Mouse (Mus musculus) right cerebral cortex, postnatal 25 days (tissue): ENCODE measurements around the gene Gm15217.

Experiments used
- DNase-seq: peaks from one replicate; pipeline ENCODE4 v3.0.0; 2022

The Gm15217 gene

DNA sequence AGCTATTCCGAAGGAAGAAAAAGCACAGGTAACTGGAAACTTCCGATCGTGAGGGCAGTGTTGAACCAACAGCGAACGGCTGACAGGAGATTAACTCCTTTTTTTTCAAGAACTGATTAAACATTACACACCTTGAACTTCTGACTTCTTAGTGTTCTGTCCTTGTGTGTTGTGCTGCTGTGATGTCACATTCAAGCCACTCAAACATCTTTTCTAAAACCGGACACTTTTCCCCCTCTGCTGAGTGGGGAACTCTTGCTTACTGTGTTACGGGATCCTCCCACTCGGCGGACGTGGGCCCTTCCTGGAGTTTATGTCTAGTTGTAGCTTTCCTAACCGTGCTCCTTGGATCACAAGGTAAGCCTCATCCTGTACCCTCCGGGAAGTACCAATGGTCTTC, at the start of gene Gm15217:
TSS of gene Gm15217 (plus strand) at position 130 of the 400 bp plus-strand sequence.
- no peak for DNase-seq

DNA sequence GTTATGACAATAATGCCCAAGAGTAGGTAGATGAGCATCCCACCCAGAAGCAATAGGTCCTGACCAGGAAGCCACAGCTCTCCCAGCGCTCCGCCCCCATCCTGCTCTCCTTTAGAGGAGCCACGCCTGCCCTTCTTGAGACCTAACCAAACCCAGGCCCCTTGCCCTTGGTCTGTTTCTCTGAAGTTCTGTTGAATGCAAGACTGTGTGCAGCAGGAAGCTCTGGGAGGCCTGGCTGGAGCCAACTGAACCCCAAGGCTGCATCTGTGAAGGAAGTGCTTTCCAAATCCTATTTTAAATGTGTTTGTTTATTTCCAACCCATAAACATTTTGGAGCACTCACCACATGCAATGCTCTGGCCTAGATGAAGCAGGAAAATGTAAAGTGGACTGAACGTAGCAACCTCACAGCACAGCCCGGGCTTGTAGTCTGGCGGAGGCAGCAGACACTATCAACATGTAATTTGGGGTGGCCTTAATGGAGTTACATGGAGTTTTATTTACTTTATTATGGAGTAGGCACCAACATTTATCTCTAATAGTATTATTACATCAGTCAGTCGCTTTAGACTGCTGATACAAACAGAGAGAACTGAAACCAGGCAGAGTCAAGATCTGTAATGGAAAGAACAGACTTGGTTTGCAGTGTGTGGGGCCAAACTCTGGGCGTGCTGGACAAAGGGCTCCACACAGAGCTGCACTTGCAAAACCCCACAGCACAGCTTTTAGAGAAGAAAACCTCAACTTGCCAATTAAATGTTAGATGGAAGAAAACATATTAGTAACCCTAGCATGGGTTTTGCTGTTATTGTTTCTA, 45.6 kb upstream of the Gm15217 start:
- no peak for DNase-seq

DNA sequence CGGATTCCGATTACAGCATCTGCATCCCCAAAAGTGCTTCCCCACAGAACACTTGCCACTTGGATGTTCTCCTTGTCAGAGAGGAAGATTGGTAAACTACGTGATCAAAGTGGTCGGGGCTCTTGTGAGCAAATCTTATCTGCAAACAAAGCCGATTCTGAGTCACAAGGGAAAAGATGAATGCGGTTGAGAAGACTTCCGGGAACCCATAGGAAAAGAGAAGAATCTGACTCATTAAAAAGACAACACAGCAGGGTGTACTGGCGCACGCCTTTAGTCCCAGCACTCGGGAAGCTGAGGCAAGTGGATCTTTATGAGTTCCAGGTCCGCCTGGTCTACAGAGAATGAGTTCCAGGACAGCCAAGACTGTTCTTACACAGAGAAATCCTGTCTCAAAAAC, 40.4 kb upstream of the Gm15217 start:
- no peak for DNase-seq

DNA sequence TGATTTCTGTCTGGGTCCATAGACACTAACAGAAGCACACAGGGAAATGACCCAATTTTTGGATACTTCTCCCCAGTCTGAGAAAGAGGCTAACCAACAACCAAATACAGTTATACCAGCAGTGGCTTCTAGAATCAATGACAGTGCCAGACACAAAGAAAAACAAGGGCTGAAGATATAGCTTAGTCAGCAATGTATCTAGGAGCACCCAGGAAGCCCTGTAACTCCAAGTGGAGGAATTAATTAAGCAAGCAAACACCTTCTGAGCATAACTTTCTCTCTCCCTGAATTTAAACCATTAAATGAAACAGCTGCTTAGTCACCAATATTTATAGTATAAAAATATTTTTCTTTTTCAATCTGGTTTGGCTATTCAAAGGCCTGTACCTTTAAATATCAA, 34.5 kb upstream of the Gm15217 start:
- no peak for DNase-seq

DNA sequence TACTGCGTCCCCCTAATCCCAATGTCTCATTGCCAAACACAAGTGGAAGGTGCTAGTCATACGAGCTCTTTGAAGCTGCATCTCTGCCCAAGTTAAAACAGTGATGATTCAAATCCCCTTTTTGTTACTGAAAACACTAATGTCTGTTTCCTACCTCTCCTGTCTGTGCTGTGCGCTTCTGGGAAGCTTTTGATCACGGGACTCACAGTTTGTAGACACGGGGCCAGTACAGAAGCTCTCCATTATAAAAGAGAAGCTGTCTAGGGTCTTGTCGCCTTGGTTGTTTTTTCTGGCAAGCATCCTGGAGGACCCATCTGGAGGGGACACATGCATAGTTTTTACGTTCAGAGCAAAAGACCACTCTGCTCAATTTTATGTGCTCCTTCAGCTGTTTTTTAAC, 21.9 kb upstream of the Gm15217 start:
- DNase-seq = no peak

DNA sequence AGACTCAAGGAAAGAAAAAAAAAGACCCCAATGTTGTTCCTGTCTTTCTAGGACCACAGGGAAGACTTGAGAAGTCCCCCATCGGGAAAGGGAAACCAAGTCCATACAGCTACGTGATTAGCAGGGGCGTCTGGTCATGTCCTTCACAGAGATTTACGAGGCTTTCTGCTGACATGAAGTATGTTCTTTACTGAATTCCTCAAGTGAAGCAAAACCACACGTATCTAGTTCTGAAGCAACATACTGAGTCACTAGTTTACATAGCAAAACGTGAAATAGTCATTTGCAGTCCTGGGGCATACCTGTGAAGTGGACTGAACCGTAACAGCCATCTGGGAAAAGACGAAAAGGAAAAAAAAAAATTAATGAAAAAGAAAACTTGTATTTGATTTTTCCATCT, 21.5 kb upstream of the Gm15217 start:
- no peak for DNase-seq

DNA sequence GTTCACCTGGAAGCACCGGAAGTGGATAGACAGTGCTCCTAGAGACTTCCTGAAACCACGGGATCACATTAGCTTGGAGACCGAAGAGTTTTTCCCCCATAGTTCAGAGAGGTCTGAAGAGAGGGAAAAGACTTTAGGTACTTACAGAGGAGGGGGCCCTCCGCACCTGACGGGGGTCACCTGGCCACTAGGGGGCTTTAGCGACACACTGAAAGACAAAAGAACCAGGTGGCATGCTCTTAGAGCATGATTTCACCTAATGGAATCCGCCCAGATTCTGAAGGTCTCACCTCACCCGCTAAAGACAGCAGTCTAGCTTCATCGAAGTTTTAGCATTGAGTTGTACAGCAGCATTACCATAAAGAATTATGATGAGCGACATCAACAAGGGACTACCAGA, 16.0 kb upstream of the Gm15217 start:
- no peak for DNase-seq

DNA sequence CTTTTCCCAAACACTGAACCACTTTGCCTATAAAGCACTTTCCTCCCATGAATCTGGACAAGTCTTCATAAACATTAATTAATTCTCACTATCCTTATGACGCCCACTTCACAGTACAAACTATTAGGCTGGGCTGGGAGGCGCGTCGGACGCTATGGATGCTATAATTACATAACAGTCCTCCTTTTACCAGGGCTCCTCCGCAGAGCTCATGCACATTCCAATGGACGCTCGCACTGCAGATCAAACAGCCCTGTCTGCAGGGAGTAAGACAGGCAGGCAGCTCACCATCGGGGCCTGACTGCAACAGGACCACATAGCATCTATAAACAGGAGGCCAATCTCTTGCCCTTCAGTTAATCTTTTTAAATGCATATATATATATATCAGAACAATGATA, 6.8 kb upstream of the Gm15217 start:
- DNase-seq = no peak

DNA sequence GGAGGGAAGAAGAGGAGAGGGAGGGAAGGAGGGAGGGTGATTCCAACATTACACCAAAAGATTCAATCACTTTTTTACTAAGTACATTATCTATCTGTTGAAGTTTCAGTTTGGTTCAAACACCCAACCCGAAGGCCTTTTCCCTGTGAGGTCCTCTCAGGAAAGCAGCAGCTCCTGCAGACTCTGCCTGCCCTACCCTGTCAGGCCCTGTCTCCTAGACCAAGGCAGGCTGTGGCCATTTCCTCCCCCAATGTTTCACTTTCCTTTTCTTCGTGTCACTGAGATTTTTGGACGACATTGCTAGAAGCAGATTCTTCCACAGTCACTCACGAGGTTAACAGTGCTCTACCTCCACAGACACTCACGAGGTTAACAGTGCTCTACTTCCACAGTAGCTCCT, 3.4 kb upstream of the Gm15217 start:
- no peak for DNase-seq

DNA sequence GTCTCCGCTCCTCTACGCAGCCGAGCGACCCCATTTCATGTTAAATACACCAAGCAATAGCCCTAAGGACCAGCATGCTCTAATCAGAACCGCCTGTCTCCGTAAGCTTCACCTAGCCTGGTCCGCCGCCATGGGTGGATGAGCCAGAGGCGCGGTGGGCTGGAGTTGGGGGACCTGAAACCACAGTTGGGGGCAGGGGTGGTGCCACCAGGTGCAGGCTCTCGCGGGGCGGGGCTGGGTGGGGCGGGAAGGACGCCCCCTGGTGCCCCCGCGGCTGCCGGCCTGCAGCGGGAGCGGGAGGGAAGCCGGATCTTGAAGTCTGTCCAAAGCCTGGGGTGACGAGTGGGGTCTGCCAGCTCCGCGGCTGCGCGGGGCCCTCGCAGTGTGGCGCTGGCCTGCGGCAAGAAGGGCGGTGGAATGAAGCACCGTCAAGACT, 1.1 kb downstream of the Gm15217 start:
- no peak for DNase-seq

DNA sequence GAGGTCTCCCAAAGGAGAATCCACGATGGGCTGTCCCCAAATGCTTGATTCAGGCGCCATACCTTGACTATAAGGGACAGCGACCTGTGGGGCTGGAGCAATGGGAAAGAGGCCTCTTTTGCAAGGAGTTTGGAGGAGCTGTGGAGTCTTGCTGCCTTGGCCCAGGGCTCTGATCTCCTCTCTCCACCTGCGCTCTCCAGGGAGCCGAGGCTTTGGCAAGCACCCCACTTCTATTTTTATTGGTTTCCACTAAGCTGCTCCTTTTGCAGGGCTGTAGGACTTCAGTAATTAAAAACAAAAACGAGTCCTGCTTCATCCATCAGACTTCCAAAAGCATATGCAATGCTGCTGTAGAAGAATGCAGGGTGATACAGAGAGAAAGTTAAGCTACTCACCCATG, 2.2 kb downstream of the Gm15217 start:
- DNase-seq = no peak

DNA sequence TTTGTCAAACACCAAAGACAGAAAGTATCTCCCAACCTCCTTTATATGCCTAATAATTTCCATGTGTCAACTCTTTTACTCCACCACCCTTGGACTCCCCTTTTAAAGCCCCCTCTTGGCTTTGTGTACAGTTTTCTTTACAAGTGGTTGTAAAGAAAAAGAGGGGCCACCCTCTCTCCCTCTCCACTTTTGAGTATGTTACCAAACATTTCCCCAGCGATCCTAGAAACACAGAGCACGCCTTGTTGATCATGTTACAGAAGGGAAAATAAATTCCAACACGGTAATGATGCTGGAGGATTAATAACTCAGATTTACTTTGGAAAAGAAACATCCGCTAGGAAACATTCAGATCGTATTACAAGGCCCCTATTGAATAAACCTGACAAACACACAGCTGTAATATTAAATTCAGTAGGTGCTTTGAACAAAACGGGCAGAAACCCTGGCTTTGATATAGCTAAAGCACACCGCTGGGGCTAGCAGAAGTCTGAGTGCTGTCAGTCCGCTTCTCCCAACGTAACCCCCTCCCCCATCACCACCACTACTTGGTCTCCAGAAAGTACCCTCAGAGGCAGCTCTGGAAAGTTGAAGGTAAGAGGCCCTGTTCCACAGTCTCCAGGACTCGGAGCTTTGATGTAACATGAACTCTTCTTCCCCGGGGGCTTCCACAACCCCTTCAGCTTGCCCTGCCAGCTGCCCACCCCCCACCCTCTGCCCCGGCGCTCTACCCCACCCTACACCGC, 5.9 kb downstream of the Gm15217 start:
- no peak for DNase-seq

DNA sequence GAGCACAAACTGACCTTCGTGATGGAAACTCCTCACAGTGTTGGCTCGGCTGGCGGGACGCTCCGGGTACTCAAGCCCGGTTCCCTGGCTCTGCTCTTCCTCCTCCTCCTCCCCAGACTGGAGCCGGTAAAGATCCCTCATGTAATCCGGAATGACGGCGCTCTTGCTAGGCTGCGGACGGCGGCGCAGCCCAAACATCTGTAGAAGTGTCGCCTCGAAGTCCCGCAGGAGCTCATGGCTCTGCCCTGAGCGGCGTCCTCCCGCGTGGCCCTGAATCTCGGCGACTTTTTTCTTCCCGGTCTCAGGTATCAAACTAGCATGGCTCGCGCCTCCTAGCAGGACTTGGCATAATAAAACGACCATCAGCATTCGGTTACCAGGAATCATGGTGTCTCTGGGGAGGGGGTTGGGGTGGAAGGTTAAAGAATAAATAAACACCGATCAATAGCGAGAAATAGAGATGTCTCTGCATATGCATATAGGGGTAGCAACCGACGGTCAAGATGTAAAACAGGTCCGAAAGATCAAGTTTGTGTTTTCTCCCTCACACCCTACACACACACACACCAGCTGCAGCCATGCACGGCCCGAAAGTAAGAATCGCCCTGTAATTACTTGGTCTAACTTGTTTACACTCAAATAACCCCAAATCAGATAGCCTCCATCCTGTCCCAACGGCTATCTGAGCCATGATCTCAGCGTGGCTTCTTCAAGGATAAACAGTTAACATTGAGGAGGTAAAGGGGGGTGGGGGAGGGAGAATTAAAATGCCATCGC, 6.7 kb downstream of the Gm15217 start:
- DNase-seq = no peak

DNA sequence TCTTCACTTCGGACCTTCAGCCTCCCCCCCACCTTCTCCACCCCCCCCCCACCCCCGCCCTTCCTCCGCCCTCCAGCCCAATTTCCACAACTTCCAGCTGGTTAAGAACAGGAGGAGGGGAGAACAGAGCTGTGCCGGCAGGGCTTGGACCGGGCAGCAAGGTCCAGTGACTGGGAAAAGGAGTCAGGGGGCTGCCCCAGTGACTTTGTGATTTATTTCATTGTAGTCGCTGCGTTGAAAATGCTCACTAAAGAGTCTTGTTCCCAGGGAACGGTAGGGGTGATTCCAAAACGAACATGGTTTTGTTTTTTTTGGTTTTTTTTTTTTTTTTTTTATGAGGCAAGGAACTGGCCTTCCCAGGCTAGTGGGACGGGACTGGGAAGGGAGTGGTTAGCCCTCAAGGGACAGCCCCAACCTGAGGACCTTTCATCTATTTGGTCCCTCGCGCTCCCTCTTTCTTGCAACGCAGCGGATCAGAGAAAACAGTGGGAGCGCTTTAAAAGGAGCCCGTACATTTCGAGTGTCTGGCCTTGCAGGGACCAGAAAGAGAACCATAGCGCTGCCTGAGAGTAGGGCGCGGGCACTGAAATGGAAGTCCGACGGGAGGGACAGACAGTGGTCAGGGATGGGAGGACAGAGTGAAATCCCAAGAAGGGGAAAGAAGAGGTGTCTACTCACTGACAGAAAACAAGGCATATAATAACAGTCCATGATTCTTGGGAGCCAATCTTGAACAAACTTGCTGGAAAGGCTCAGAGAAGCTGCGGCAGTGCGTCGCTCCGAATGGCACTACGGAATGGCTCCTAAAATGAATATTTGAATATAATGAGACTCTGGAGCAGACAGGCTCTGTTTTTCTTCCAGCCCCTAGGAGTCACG, 7.5 kb downstream of the Gm15217 start:
- DNase-seq = no peak

DNA sequence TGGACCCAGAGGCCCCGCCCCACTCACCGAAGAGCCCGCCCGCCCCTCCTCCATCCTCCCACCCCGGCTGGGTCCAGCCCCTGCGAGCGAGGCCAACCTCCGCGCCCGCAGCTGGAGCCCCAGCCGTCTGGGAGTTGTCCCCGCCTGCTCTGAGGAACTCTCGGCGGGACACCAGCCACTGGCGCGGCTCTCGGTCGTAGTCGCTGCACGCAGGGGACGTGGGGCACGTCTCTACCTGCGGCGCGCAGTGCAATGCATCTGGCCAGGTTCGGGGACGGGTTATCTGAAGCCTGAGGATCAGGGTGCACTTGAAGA, 8.1 kb downstream of the Gm15217 start:
- DNase-seq = no peak

DNA sequence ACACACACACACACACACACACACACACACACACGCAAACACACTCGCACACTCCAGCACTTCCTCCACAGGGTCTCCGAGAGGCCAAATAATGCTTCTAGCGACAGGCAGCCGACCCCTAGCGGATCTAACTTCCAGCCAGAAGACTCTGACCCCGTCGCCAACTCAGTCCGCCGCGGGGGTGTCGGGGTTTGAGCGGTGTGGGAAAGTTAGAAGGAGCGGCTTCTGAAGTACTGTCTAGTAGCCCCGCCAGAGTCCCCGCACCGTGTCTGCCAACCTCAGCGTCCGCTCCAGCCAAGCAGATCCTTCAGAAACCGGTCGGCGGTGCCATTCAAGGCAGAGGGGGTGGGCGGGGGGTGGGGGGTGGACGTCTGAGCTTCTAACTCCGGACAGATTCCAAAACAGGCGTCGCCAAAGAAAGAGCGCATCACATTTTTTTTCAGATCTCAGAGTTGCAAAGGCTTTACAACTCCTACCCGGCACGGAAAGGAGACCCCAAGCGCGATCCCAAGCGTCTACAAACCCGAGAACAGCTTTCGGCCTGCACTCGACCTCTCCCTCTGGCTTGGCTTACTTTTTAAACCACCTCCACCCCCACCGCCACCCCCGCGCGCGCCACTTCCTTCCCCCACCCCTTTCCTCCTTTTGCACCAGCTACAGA, 8.7 kb downstream of the Gm15217 start:
- DNase-seq = no peak

DNA sequence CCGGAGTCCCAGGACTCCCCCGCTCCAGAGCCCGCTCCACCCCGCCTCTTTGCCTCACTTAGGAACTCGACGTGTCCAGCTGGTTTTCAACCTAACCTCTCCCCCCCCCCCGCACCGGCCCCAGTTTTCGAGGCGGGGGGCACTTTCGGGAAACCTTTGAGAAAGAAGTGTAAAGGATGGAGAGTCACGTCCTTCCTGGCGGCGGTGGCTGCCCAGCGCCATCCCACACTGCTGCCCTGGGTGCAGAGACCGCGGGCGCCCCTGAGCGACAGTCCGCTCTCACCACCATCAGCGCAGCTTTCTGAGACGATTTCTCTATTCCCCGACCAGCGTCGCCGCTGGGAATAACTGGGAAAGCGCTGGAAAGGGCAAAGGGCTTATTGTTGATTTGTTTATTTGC, 9.4 kb downstream of the Gm15217 start:
- no peak for DNase-seq

DNA sequence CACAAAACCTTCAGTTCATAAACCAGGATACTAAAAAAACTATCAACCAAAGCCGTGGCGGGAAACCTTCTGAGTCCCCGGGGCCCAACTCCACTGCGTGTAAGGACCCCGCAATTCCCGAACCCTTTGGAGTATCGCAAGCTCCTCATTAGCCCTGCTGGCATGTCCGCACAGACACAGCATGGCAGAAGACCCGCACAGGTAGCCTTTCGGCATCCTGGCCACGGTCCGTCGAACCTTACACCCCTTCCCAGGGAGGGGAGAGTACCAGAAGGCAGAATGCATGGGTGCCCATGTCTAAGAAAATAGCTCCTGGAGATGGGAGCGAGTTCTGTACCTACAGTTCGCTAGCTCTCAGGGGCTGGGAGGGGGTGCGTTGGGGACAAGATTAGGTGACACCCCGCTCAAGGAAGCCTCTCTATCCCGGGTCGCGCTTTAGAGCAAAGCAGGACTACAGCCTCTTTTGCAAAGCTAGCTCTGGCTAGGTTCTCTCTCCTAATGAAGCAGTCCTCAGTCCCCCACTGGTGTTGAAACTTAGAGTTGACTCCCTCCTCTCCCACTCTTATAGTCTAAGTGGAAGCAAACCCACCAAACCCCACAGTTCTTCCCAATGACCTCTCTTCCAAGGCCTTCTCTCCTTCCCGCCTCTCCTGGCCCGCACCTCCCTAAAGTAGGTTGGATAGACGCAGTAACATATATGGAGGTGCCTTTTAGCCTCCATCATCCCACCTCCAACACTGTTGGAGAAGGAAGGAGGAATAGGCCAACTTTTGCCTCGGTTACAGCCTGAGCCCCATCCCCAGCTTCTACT, 10.4 kb downstream of the Gm15217 start:
- DNase-seq = no peak

DNA sequence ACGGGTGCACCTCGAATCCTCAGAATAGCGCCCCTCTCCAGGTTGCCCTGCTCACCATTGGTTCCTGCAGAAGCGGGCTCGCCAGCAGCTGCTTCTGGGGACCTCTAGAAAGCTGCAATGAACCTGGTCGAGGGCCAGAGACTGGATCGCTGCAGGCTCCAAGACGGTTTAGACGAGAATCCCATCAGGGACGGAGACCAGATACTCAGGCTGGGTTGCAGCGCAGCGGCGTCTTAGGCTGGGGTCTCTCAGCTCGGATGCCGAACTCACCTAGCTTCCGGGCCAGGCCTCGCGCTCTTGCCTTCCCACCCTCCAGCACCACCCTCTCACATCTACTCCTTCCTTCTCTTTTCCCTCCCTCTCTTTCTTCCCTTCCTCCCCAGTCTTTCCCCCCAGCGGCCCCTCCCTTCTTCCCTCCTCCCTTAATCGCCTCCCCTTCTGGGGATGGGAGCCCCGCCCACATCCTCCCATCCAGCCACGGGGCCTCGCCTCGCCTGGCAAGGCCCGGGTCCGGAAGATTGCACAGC, 11.1 kb downstream of the Gm15217 start, which contains the start of gene Bmp4:
TSS of gene Bmp4 (minus strand) at position 421 of the 527 bp plus-strand sequence.
- no peak for DNase-seq

DNA sequence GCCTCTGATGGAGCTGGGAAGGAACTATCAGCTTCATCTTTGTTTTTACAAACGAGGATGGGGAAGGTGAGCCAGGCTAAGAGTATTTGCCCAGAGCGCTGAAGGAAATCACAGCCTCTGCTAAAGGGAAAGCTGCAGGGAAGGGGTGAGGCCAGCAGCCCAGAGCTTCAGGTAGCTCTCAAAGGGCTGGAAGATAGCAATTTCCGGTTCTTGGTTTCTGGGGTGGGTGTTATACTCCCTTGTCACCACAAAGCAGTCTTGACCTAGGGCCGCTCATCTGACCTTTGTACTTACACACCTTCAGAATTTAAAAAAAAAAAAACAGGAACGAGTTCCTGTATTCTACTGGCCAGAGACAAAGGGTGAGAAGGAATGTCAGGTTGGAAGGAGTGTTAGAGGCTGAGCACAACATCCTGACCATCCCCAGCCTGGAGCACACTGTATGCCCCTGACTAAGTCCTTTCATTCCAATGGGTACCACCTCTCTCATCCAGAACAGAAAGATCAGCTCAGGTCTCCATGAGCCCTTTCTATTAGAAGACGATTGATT, 12.5 kb downstream of the Gm15217 start:
- DNase-seq = no peak
